In the genomic region with DNA sequence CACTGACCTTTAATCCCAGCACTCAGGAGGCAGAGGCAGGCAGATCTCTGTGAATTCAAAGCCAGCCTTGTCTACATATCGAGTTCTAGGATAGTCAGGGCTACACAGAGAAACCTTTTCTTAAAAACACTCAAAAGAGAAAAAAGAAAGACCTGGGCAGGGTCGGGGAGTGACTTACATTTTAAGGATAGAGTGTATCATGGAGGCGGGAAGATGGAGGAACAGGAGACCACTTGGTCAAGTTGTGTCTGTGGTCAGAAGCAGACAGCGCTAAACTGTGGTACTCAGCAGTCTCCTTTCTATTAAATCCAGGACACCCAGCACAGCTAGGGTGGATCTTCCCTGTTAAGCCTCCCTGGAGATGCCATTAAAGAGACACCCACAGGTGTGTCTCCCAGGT, we compare ENCODE assay signal across 8 mouse cellular contexts. TPM values are rescaled to one million over a fixed set of nuclear protein-coding genes. Genes with fewer than 3 reads are reported as not detected.
A peak's percentile ranks its signal among the peaks of the same experiment; 100 is the strongest.
DNase-seq lines count a peak whose midpoint lies in the region; ATAC-seq lines count a peak whose summit lies in the region.

A gene (minus strand): TSS at position 333 of the 400 bp plus-strand sequence.

- 96% methylated on average over 4 of the region's 4 CpGs for WGBS in forebrain, embryonic 14.5 days
- 88% methylated on average over 4 of the region's 4 CpGs for WGBS in intestine, embryonic 14.5 days

- H3K36me3 ChIP-seq in forebrain, embryonic 14.5 days (ENCODE audit: control insufficient read depth, insufficient read depth, low read length): no peaks in the 10 kb centered on the region
- no peaks in the 10 kb centered on the region for H3K36me3 ChIP-seq in intestine, embryonic 14.5 days (ENCODE audit: control insufficient read depth, insufficient read depth, low read length)

- no peak for ATAC-seq in forebrain, embryonic 14.5 days
- no peak for ATAC-seq in intestine, embryonic 14.5 days (replicated peaks; ENCODE audit: low FRiP score, low TSS enrichment, low read depth)
- ATAC-seq in megakaryocyte-erythroid progenitor cell, adult 5-6 weeks (replicated peaks; ENCODE audit: low FRiP score, low TSS enrichment, poor library complexity, severe bottlenecking): no peak
- ATAC-seq in CD4-positive, CD25-positive, alpha-beta regulatory T cell, adult 4 months: no peak

- H3K27ac ChIP-seq in forebrain, embryonic 14.5 days (ENCODE audit: low read depth, low read length): no peak within 1 kb of the TSS
- no peak within 1 kb of the TSS for H3K27ac ChIP-seq in intestine, embryonic 14.5 days (ENCODE audit: low read depth)

- 0 out of 2 replicates have a peak, but pooled peaks cover 5% of the 10 kb centered on the region for H3K4me1 ChIP-seq in forebrain, embryonic 14.5 days (ENCODE audit: control insufficient read depth, insufficient read depth, low read length)
- peaks cover 3% of the 10 kb centered on the region; the same call in 1 of the 2 replicates for H3K4me1 ChIP-seq in intestine, embryonic 14.5 days (replicated peaks; ENCODE audit: control insufficient read depth, insufficient read depth, low read length)

- DNase-seq in layer of hippocampus, adult 18-20 months (ENCODE audit: low spot score in 2 of 2): no peak
- DNase-seq in layer of hippocampus, adult 9-11 months: no peak
- DNase-seq in forebrain, embryonic 14.5 days (ENCODE audit: low spot score): no peak
- DNase-seq in intestine, embryonic 14.5 days (ENCODE audit: low spot score): no peak
- no peak for DNase-seq in natural killer cell, adult 2 months (ENCODE audit: low spot score in 2 of 2)
- DNase-seq in ovary, postnatal 10 days (ENCODE audit: low spot score): no peak

- H3K4me3 ChIP-seq in forebrain, embryonic 14.5 days (ENCODE audit: low read depth, low read length): no peak within 1 kb of the TSS
- H3K4me3 ChIP-seq in intestine, embryonic 14.5 days (ENCODE audit: low read depth, low read length): no peak within 1 kb of the TSS

- no peak within 1 kb of the TSS for H3K9ac ChIP-seq in forebrain, embryonic 14.5 days (ENCODE audit: low read length)
- H3K9ac ChIP-seq in intestine, embryonic 14.5 days (ENCODE audit: low read length): no peak within 1 kb of the TSS

- no peaks in the 10 kb centered on the region for H3K27me3 ChIP-seq in forebrain, embryonic 14.5 days (replicated peaks; ENCODE audit: control insufficient read depth, insufficient read depth, low read length)
- no peaks in the 10 kb centered on the region for H3K27me3 ChIP-seq in intestine, embryonic 14.5 days (replicated peaks; ENCODE audit: control insufficient read depth, insufficient read depth, low read length)

- H3K4me2 ChIP-seq in forebrain, embryonic 14.5 days (ENCODE audit: low read length): peak within 1 kb of the TSS; percentile 57
- H3K4me2 ChIP-seq in intestine, embryonic 14.5 days (ENCODE audit: low read length): peak within 1 kb of the TSS; percentile 59

- H3K9me3 ChIP-seq in forebrain, embryonic 14.5 days (replicated peaks; ENCODE audit: control insufficient read depth, low read length): no peaks in the 10 kb centered on the region
- no peaks in the 10 kb centered on the region for H3K9me3 ChIP-seq in intestine, embryonic 14.5 days (ENCODE audit: control insufficient read depth, low read length)

RNA-seq across cellular contexts. Expression of the gene that starts here (rescaled TPM):
- 10 to 100 TPM; 23.6 to 27.0 TPM for total RNA-seq in layer of hippocampus, adult 18-20 months (2021)
- polyA plus RNA-seq in forebrain, embryonic 14.5 days (2014; fragmentation: Nextera tagmentation; extraction: Ambion mirVana): 10.3 and 11.7 TPM in 2 replicates
- polyA plus RNA-seq in intestine, embryonic 14.5 days (2014; fragmentation: Nextera tagmentation; extraction: Ambion mirVana): 3.2 and 4.8 TPM in 2 replicates
- 11.5 and 17.8 TPM in 2 replicates for total RNA-seq in megakaryocyte-erythroid progenitor cell, adult 5-6 weeks (2014; fragmentation: Nextera tagmentation)
- 20.8 and 33.6 TPM in 2 replicates for total RNA-seq in megakaryocyte-erythroid progenitor cell, adult 5-6 weeks (2017)
- 1 to 10 TPM; 3.2 to 6.2 TPM for polyA plus RNA-seq in CD4-positive, CD25-positive, alpha-beta regulatory T cell, adult 4 months (2017; shearing (Covaris generic))
